Mouse (Mus musculus): Measurements from ENCODE around the gene Idh2. TPM values are rescaled to one million over a fixed set of nuclear protein-coding genes. Genes with fewer than 3 reads are reported as not detected.
A peak's percentile ranks its signal among the peaks of the same experiment; 100 is the strongest.
"Not testable (repeated sequence)": the region's sequence is repeated elsewhere in the genome, so short reads cannot be mapped to it uniquely, and the experiment has no call there.

Gene Idh2
- 20.3 and 31.3 TPM in 2 replicates for total RNA-seq (2015; ENCODE audit: low replicate concordance)
- total RNA-seq (2017; ENCODE audit: low replicate concordance) = 17.6 and 24.5 TPM in 2 replicates

- peak; percentile 98 for ATAC-seq (replicated peaks; ENCODE audit: low FRiP score, poor library complexity, severe bottlenecking)
These were observed at the start of gene Idh2 for GRCm38 (mm10) chr7:80115224-80115590. Gene Idh2, minus strand, starts transcription at chr7:80115392.

GRCm38 (mm10) chr7:80160945-80161306, 45.7 kb upstream of the Idh2 start:
- ATAC-seq (replicated peaks; ENCODE audit: low FRiP score, poor library complexity, severe bottlenecking) = no peak

GRCm38 (mm10) chr7:80160293-80160944, 45.2 kb upstream of the Idh2 start:
- no peak for ATAC-seq (replicated peaks; ENCODE audit: low FRiP score, poor library complexity, severe bottlenecking)

GRCm38 (mm10) chr7:80158496-80159268, 43.5 kb upstream of the Idh2 start:
- ATAC-seq (replicated peaks; ENCODE audit: low FRiP score, poor library complexity, severe bottlenecking) = no peak

GRCm38 (mm10) chr7:80156711-80157227, 41.6 kb upstream of the Idh2 start:
- ATAC-seq (replicated peaks; ENCODE audit: low FRiP score, poor library complexity, severe bottlenecking) = peak; percentile 97

GRCm38 (mm10) chr7:80154689-80155088, 39.5 kb upstream of the Idh2 start:
- ATAC-seq (replicated peaks; ENCODE audit: low FRiP score, poor library complexity, severe bottlenecking) = no peak

GRCm38 (mm10) chr7:80152756-80153155, 37.6 kb upstream of the Idh2 start:
- ATAC-seq (replicated peaks; ENCODE audit: low FRiP score, poor library complexity, severe bottlenecking) = no peak

GRCm38 (mm10) chr7:80152152-80152551, 37.0 kb upstream of the Idh2 start:
- peak; percentile 44; the same call in 1 of the 2 replicates for ATAC-seq (replicated peaks; ENCODE audit: low FRiP score, poor library complexity, severe bottlenecking)

- no peak for ATAC-seq (replicated peaks; ENCODE audit: low FRiP score, poor library complexity, severe bottlenecking)
These were observed 34.2 kb upstream of the Idh2 start for GRCm38 (mm10) chr7:80149356-80149755.

GRCm38 (mm10) chr7:80146077-80146476, 30.9 kb upstream of the Idh2 start:
- ATAC-seq (replicated peaks; ENCODE audit: low FRiP score, poor library complexity, severe bottlenecking) = peak; percentile 85

GRCm38 (mm10) chr7:80144695-80145094, 29.5 kb upstream of the Idh2 start:
- ATAC-seq (replicated peaks; ENCODE audit: low FRiP score, poor library complexity, severe bottlenecking) = 0 out of 2 replicates have a peak, but pooled peaks have one; percentile 33

- no peak for ATAC-seq (replicated peaks; ENCODE audit: low FRiP score, poor library complexity, severe bottlenecking)
These were observed 28.4 kb upstream of the Idh2 start for GRCm38 (mm10) chr7:80143331-80144273.

- peak; percentile 76 for ATAC-seq (replicated peaks; ENCODE audit: low FRiP score, poor library complexity, severe bottlenecking)
These were observed 25.6 kb upstream of the Idh2 start for GRCm38 (mm10) chr7:80140815-80141214.

- ATAC-seq (replicated peaks; ENCODE audit: low FRiP score, poor library complexity, severe bottlenecking) = no peak
These were observed 23.2 kb upstream of the Idh2 start for GRCm38 (mm10) chr7:80138375-80138774.

GRCm38 (mm10) chr7:80135173-80135532, 20.0 kb upstream of the Idh2 start:
- no peak for ATAC-seq (replicated peaks; ENCODE audit: low FRiP score, poor library complexity, severe bottlenecking)

- ATAC-seq (replicated peaks; ENCODE audit: low FRiP score, poor library complexity, severe bottlenecking) = no peak
These were observed 19.4 kb upstream of the Idh2 start for GRCm38 (mm10) chr7:80134454-80135172.

- peak; percentile 78 for ATAC-seq (replicated peaks; ENCODE audit: low FRiP score, poor library complexity, severe bottlenecking)
These were observed 17.3 kb upstream of the Idh2 start for GRCm38 (mm10) chr7:80132541-80132940.

- not testable (repeated sequence) for ATAC-seq (replicated peaks; ENCODE audit: low FRiP score, poor library complexity, severe bottlenecking)
These were observed 16.1 kb upstream of the Idh2 start for GRCm38 (mm10) chr7:80131315-80131714.

GRCm38 (mm10) chr7:80130344-80131055, 15.3 kb upstream of the Idh2 start:
- ATAC-seq (replicated peaks; ENCODE audit: low FRiP score, poor library complexity, severe bottlenecking) = no peak
